Mouse (Mus musculus): ENCODE measurements around the gene Sgsm3.

DNA sequence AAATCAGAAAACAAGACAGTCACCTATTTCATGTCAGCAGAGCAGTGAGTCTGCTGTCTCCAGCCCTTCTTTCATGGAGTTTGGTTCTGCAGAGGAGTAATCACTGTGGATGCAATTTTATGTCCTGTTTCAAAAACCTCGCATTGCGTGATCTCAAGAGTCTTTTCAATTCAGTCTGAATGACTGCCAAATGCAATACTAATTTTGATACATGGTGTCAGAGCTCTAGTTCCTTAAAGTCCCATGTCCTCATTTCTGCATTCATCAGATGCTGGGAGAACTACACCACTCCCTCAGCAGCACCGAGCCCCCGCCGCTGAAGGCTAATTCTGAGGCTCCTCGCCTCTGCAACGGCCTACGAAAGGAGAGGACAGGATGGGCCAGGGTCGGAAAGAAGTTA lies 46.3 kb downstream of the Sgsm3 start:
- peak; percentile 5 for TF ChIP-seq POLR2A (IDR thresholded peaks at IDR 0.05; ENCODE audit: insufficient read length, low read depth)
- TF ChIP-seq USF1 (IDR thresholded peaks at IDR 0.05; ENCODE audit: low read depth): no peak
- TF ChIP-seq TCF3 (IDR thresholded peaks at IDR 0.05; ENCODE audit: insufficient read length, low read depth): no peak
- no peak for TF ChIP-seq TCF12 (IDR thresholded peaks at IDR 0.05; ENCODE audit: insufficient read depth, poor library complexity, severe bottlenecking)
- TF ChIP-seq E2F4 (IDR thresholded peaks at IDR 0.05; ENCODE audit: insufficient read depth): no peak
- no peak for TF ChIP-seq CEBPB (IDR thresholded peaks at IDR 0.05; ENCODE audit: insufficient read depth, poor library complexity, severe bottlenecking)
- no peak for TF ChIP-seq POLR2AphosphoS2 (IDR thresholded peaks at IDR 0.05; ENCODE audit: insufficient read length, low read depth)
- no peak for TF ChIP-seq MYOG (IDR thresholded peaks at IDR 0.05; ENCODE audit: control insufficient read depth in 1 of 3, insufficient read depth in 1 of 3, insufficient read length in 2 of 3, low read depth in 2 of 3)
- TF ChIP-seq MYOD1 (IDR thresholded peaks at IDR 0.05; ENCODE audit: control insufficient read depth in 1 of 3, insufficient read length in 2 of 3, low read depth in 2 of 3): no peak

Measured in myocyte (in vitro differentiated cells).